Mouse (Mus musculus) gastrocnemius, adult 2 months (tissue): Measurements from ENCODE around the gene Cdt1. TPM values are rescaled to one million over a fixed set of nuclear protein-coding genes. Genes with fewer than 3 reads are reported as not detected.

Experiments
- DNase-seq: peaks from one replicate; pipeline ENCODE4 v3.0.0; 2022
- H3K27ac ChIP-seq: fragments of 200-600 bp; 2 replicates; pipeline ENCODE4 v1.8.1; 2022; ENCODE audit warnings: mild to moderate bottlenecking
- H3K4me3 ChIP-seq: fragments of 200-600 bp; 2 replicates; pipeline ENCODE4 v1.8.1; 2022; ENCODE audit warnings: mild to moderate bottlenecking, moderate library complexity
- CTCF ChIP-seq: fragments of 200-600 bp; IDR thresholded peaks from 2 replicates; pipeline ENCODE4 v1.8.1; 2022; ENCODE audit warnings: antibody characterized with exemption, mild to moderate bottlenecking, moderate library complexity
- intact Hi-C: fragments of 180-260 bp; cut with DNase I; formaldehyde crosslinking; loops from one replicate; pipeline ENCODE4 v1.15.1; 2025
- total RNA-seq, 2 experiments: library from RNA; stranded (reverse); gene quantifications; 2 replicates each; pipeline ENCODE4 v1.2.3; 2021

Gene Cdt1
- total RNA-seq, 2 experiments from 2014 or later = 0.78 to 1.5 TPM

DNA sequence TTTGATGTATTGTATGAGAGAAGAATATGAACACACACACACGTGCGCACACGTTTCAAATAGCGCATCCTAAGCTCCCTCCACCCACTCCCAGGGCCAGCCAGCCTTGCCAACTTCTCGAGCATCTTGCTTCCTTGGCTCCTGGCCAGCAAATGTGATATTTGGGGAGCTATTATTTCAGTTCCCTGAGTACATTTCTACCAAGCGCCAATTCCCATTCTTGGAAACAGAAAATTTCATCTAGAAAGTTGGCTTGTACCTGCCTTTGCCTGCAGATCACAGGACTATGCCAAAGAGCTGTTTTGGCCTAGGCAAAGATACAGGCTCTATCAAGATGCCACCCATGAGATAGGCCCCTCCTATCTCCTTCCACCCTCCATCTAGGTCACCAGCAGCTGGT is 13.0 kb upstream of the Cdt1 start:
- H3K27ac ChIP-seq = no peak overlapping the region
- intact Hi-C loops = no loop called here
- no peak overlapping the region for H3K4me3 ChIP-seq
- TF ChIP-seq CTCF = no peak
- no peak for DNase-seq

DNA sequence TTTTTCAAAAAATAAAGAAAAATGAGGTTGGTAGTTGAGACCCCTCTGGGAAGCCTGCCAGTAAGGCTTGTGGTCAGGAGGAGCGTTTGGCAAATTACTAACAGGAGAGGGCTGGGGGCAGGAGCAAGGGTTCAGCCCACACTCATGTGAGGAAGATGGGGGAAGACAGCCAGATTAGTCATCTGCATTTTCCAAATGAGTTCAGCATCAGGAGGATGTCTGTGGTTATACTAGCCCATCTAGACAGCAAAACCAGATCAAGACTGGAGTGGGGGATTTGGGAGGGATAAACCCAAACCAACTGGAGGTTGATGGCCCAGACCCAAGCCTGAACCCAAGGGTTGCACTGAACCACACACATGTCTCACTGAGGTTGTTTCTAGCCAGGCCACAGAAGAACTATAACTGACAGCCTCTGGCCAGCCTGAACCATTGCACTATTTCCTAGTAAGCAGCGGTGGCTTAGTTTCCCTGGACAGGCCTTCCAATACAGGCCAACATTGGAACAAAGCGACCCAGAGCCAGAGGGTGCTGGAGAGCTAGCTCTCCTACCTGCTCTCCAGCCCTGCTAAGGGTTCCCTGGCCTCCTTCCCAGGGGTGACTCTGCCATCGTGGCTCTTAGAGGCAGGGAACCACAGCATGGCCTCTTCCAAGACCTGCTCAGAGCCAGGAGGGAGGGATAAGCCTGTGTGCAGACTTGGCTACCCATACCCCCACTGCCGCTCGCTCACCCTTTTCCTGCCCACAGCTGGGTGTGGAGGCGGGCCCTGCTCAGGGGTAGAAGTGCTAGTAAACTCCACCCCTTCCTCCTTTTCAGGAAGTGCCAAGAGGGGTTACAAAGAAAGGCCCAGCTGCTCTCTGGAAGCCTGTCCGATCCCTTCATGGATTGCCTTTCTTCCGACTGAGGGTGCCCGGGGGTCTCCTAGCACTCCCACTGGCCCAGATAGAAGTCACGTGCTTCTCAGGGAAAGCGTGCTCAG is 11.5 kb upstream of the Cdt1 start:
- Histone ChIP-seq H3K27ac (peak overlapping the region; percentile 82), H3K4me3 (peak overlapping the region; percentile 51)
- TF ChIP-seq CTCF = peak; percentile 11; the same call in 1 of the 2 replicates
- DNase-seq = peak; percentile 71
- intact Hi-C loops = no loop called here

DNA sequence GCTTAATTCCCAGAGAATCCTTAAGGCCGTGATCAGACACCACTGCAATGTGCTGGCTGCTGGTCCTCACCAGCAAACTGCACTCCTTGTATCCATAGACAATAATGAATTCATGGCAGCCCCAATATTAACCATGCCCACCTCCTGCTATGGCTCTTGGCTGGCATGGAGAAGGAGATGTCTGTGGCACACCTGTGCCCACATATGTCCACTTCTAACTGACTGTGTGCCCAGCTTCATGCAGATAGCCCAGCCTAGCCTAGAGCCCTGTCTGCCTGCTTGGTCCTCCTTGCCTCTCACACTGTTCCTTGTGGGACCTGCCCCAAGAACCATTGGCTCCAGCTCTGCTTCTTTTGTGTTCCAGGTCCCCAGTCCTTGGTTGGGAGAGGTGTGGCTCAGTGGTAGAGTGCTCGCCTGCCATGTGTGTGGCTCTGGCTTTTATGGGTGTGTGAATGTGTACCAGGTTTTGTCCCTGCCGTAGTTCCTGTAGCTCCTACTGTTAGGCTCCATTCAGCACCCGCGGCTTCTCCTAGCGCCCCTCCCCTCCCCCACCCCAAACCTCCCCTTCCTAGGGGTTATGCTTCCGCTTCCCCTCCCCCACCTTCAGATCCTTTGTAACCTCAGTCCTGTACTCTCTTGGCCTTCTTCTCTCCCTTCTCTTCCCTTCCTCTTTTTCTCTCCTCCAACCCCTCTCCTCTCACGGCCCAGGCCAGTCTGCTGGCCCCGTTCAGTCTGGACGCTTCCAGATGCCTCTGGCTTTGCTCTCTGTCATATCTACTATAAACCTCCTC is 10.4 kb upstream of the Cdt1 start:
- DNase-seq = no peak
- intact Hi-C loops = no loop called here
- no peak for TF ChIP-seq CTCF
- no peak overlapping the region; the same call in 1 of the 2 replicates for H3K4me3 ChIP-seq
- H3K27ac ChIP-seq = peak overlapping the region; percentile 82

DNA sequence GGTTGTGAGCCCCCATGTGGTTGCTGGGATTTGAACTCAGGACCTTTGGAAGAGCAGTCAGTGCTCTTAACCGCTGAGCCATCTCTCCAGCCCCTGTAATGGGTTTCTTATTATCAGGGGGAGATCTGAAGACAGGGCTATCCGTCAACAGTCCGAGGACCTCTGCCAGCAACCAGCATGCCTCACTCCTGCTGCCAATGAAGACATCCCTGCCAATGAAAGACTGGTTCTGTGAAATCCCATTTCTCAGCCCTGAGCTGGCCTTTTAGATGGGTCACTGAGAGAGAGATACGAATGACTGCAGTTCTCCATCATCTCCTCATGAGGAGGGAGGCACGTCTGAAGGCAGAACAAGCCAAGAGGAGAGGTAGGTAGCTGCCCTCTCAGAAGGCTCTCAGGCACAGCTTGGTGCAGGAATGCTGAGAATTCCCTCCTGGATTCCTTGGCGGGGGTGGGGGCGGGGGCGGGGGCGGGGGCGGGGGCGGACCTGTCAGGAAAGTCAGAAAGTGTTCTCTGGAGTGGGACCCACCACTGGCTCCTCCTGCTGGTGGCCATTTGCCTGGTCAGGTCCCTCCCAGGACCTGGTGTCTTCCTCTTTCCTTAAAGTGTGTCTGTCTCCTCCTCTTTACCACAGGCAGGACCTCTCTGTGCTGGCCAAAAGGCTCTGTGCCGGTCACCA is 9.0 kb upstream of the Cdt1 start:
- intact Hi-C loops = no loop called here
- Histone ChIP-seq H3K27ac (no peak overlapping the region), H3K4me3 (no peak overlapping the region)
- DNase-seq = no peak
- no peak for TF ChIP-seq CTCF

DNA sequence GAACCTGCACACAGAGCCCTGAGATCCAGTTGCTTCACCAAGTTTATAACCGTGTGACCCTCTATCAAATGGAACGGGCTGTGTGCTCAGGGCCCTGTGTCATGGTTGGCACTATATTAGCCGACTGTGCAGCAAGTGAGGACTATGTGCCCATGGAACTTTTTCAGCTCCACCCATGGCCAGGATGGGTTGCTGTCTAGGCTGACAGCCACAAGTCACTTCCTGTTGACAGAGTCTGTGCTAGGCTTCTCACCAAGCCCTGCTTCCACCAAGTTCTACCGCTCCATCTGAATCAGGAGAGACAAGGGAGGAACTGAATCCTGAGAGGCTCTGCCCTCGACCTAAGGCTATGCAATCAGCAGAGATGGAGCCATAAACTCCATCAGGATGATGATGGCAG is 6.6 kb upstream of the Cdt1 start:
- intact Hi-C loops = no loop called here
- TF ChIP-seq CTCF = no peak
- Histone ChIP-seq H3K4me3 (no peak overlapping the region), H3K27ac (peak overlapping the region; percentile 35; the same call in 1 of the 2 replicates)
- DNase-seq = peak; percentile 51

DNA sequence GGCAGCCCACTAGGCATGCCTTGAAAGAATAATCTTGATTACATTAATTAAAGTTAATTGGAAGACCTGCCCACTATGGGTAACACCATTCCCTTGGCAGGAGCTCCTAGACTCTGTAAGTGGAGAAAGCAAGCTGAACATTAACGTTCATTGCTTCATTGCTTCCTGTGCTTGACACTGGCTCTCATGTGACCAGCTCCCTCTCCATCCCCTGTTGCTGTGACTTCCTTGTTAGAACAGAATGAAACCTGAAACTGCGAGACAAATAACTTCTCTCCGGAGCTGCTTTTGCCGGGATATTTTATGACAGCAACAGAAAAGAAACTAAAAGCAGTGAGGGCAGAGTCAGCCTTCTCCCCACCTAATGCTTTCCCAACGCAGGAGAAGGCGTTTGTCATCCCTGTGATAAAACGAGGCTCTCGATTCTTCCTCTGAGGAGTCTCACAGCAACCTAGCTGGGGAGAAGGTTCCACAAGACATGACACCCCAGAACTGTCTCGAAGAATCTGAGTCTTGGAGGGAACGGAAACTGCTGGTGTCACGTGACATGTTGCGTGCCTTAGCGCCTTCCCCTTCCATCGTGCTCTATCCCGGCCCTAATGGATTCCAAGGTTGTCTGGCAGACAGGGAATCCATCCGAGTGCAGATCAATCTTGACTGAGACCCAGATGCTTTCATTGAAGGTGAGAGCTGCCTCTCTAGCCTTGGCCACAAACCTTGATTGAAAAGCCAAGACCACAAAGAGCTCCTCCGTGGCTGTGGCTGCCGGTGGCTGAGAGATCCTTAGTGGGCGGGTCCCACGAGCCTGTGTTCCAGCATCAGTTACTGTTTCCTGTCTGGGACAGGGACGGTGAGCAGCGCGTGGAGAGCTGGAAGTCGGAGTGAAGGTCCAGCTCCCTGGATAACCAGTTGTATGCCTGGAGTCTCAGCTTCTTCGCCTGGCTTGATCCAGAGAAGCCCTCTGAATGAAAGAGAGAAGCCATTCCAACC is 3.2 kb upstream of the Cdt1 start:
- Histone ChIP-seq H3K27ac (peak overlapping the region; percentile 63), H3K4me3 (peak overlapping the region; percentile 45)
- TF ChIP-seq CTCF = no peak
- intact Hi-C loops = no loop called here
- no peak for DNase-seq

DNA sequence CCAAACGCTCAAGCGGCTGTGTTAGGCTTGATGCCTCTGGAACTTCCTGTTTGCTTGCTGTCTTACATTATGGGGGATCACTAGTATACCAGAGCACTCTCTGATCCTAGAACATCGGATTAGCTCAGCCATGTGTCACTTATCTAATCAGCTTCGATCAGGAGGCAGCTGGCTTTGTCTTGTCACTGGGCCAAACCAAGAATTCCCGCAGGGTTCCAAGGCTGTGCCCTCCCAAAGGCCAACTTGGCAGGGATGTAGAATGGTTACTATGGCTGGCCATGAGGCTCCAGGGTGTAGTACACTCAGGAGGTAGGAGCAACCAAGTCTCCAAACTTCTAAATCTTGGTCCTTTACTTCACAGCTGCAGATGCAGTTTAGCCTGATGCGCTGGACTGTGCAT is 1.0 kb upstream of the Cdt1 start:
- DNase-seq = peak; percentile 43
- H3K4me3 ChIP-seq = peak overlapping the region; percentile 72
- peak overlapping the region; percentile 98 for H3K27ac ChIP-seq
- intact Hi-C loops = no loop called here
- no peak for TF ChIP-seq CTCF

DNA sequence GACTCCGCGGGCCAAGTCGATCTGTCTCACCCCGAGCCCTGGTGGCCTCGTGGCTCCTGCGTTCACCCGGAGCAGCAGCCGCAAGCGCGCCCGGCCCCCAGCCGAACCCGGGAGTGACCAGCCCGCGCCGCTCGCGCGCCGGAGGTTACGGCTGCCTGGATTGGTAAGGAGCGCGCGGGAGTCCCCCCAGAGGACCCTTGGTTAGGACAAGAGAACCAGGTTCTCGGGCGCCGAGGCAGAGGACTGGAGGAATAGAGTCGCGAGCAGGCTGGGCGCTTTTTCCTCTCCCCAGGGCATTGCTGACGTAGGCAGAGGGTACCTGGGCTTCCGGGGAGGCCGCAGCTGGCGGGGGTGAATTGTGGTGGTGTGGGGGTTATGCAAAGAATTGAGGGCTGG is 292 bp downstream of the Cdt1 start:
- H3K4me3 ChIP-seq = peak overlapping the region; percentile 72
- no peak for TF ChIP-seq CTCF
- H3K27ac ChIP-seq = peak overlapping the region; percentile 98
- intact Hi-C loops = no loop called here
- DNase-seq = no peak

DNA sequence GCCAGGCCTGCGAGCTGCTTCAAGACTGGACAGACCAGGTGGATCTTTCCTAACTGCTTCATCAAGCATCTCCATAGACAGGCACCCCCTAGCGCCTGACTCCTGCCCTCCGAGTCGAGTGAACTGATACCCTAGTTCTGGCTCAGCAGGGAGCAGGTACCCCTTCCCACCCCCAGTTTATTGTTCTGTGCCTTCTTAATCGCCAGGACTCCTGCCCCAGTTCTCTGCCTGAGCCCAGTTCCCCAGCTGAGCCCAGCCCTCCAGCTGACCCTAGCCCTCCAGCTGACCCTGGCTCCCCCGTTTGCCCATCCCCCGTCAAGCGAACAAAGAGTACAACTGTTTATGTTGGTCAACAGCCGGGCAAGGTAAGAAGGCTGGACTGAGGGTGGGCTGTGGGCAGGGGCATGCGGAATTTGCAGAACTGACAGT is 1.1 kb downstream of the Cdt1 start:
- intact Hi-C loops = no loop called here
- no peak overlapping the region for H3K27ac ChIP-seq
- no peak for DNase-seq
- H3K4me3 ChIP-seq = no peak overlapping the region; the same call in 1 of the 2 replicates
- TF ChIP-seq CTCF = no peak

DNA sequence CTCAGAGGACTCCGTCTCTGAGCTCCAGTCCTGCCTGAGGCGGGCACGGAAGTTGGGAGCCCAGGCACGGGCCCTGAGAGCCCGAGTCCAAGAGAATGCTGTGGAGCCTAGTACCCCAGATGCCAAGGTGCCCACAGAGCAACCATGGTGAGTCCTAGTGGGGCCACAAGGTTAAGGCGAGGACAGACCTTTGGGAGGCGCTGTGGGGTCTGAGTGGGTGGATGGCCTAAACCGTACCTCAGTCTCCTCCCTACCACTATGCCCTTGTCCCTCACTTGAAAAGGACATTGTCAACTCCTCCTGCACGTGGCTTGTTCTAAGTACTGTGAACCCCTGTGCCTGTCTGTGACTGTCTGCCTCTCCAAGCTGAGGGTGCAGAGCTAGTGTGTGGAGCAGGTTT is 1.5 kb downstream of the Cdt1 start:
- TF ChIP-seq CTCF = no peak
- Histone ChIP-seq H3K4me3 (no peak overlapping the region), H3K27ac (no peak overlapping the region)
- no peak for DNase-seq
- intact Hi-C loops = no loop called here

DNA sequence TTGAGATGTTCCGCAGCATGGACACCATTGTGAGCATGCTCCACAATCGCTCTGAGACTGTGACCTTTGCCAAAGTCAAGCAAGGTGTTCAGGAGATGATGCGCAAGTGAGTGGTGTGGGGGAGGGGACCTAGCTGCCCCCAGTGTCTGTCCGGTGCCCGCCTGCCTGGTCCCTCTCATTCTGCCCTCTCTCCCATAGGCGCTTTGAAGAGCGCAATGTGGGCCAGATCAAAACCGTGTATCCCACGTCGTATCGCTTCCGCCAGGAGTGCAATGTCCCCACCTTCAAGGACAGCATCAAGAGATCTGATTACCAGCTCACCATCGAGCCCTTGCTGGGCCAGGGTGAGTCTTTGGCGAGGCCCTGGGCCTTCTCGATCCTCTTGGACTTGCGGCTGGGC is 2.2 kb downstream of the Cdt1 start:
- TF ChIP-seq CTCF = no peak
- intact Hi-C loops = no loop called here
- no peak for DNase-seq
- no peak overlapping the region for H3K4me3 ChIP-seq
- H3K27ac ChIP-seq = no peak overlapping the region
